Mouse (Mus musculus) liver, embryonic 14.5 days (tissue): ENCODE data around the gene Ppard.

Experiments
- CTCF ChIP-seq: IDR thresholded peaks from 2 replicates; pipeline ENCODE4 v1.5.1; 2016; ENCODE audit warnings: antibody characterized with exemption, low read depth, control low read depth
- EP300 ChIP-seq: IDR thresholded peaks from 2 replicates; pipeline ENCODE4 v1.6.1; 2016; ENCODE audit warnings: antibody characterized with exemption, low read depth

- 0 out of 2 replicates have a peak, but pooled peaks have one; percentile 1 for TF ChIP-seq CTCF
- TF ChIP-seq EP300: no peak
Measured at GRCm38 (mm10) chr17:28310831-28311230, 78.3 kb downstream of the Ppard start.
